Mouse (Mus musculus) midbrain, embryonic 16.5 days (tissue): ENCODE results near the gene AI837181. TPM values are rescaled to one million over a fixed set of nuclear protein-coding genes. Genes with fewer than 3 reads are reported as not detected.

ENCODE experiments used
- ATAC-seq: fragments of 200-750 bp; cut with Nextera tagmentation; 2 replicates; pipeline ENCODE4 v1.8.0; 2017; ENCODE audit warnings: moderate TSS enrichment
- H3K27ac ChIP-seq: fragments of 300-500 bp; sonication (generic); 2 replicates; pipeline ENCODE4 v1.5.1; 2014; ENCODE audit warnings: mild to moderate bottlenecking, low read length, mixed read lengths
- H3K27me3 ChIP-seq: fragments of 300-500 bp; sonication (generic); 2 replicates; pipeline ENCODE4 v1.6.1; 2014; ENCODE audit warnings: low read depth, low read length, mixed read lengths; ENCODE audit not compliant: control insufficient read depth, insufficient read depth
- H3K36me3 ChIP-seq: fragments of 300-500 bp; sonication (generic); 2 replicates; pipeline ENCODE4 v1.6.1; 2014; ENCODE audit warnings: mild to moderate bottlenecking, low read length, moderate library complexity, mixed read lengths; ENCODE audit not compliant: control insufficient read depth, insufficient read depth
- H3K4me1 ChIP-seq: fragments of 300-500 bp; sonication (generic); 2 replicates; pipeline ENCODE4 v1.6.1; 2014; ENCODE audit warnings: mild to moderate bottlenecking, low read length, mixed read lengths; ENCODE audit not compliant: control insufficient read depth, insufficient read depth
- H3K4me2 ChIP-seq: fragments of 300-500 bp; sonication (generic); 2 replicates; pipeline ENCODE4 v1.6.1; 2014; ENCODE audit warnings: mild to moderate bottlenecking, low read length, mixed read lengths
- H3K4me3 ChIP-seq: fragments of 300-500 bp; sonication (generic); 2 replicates; pipeline ENCODE4 v1.5.1; 2014; ENCODE audit warnings: low read depth, mild to moderate bottlenecking, low read length, moderate library complexity, mixed read lengths
- H3K9ac ChIP-seq: fragments of 300-500 bp; sonication (generic); 2 replicates; pipeline ENCODE4 v1.6.1; 2014; ENCODE audit warnings: low read depth, low read length, mixed read lengths
- H3K9me3 ChIP-seq: fragments of 300-500 bp; sonication (generic); replicated peaks from 2 replicates; pipeline ENCODE4 v1.6.1; 2014; ENCODE audit warnings: mild to moderate bottlenecking, low read length, mixed read lengths; ENCODE audit not compliant: control insufficient read depth, poor library complexity, severe bottlenecking
- WGBS: fragments of 180-500 bp; shearing (Covaris S2); extraction: QIAGEN DNeasy Blood & Tissue Kit; methylation state at CpG from one replicate; pipeline ENCODE4 v1.1.7; 2014; 5-methylcytosine and 5-hydroxymethylcytosine counted together
- polyA plus RNA-seq: library from polyadenylated mRNA; unstranded; fragments of >200 nt; fragmentation: Nextera tagmentation; extraction: Ambion mirVana; gene quantifications from 2 replicates; pipeline ENCODE4 v1.2.1, GENCODE M21; 2015

AI837181 gene
- polyA plus RNA-seq, 1 experiment from 2014 or later: 67.9 TPM

GRCm38 (mm10) chr19:5409068-5409467, 15.9 kb upstream of the AI837181 start:
- Histone ChIP-seq H3K4me2 (no peak overlapping the region), H3K36me3 (no peaks in the 10 kb centered on the region), H3K27ac (no peak overlapping the region), H3K4me3 (no peak overlapping the region), H3K4me1 (peaks cover 12% of the 10 kb centered on the region), H3K9ac (no peak overlapping the region), H3K27me3 (no peaks in the 10 kb centered on the region), H3K9me3 (no peaks in the 10 kb centered on the region)
- no peak for ATAC-seq
- WGBS: 83% methylated on average over 5 of the region's 5 CpGs

DNA sequence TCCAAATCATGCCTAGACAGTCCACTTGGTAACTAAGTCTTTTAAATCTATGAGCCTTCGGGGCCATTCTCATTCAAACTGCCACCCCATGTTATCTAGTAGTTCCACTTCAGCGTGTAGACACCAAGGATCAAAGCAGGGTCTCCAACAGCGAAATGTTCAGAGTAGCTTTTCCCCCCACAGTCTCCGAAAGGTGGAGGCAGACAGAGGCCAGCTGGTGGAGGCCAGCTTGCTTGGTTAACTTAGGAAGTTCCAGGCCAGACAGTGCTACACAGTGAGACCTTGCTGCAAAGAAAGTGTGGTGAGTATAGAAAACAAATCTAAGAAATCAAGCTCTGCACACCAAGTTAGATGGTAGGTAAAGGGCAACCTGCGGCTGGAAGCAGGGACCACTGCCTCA, 14.3 kb upstream of the AI837181 start:
- WGBS: 92% methylated on average over 5 of the region's 5 CpGs
- no peaks in the 10 kb centered on the region for H3K36me3 ChIP-seq
- no peak overlapping the region for H3K27ac ChIP-seq
- no peaks in the 10 kb centered on the region for H3K27me3 ChIP-seq
- H3K9me3 ChIP-seq: no peaks in the 10 kb centered on the region
- H3K4me2 ChIP-seq: no peak overlapping the region
- no peak for ATAC-seq
- peaks cover 12% of the 10 kb centered on the region for H3K4me1 ChIP-seq
- no peak overlapping the region for H3K4me3 ChIP-seq
- no peak overlapping the region for H3K9ac ChIP-seq

GRCm38 (mm10) chr19:5411961-5412360, 13.0 kb upstream of the AI837181 start:
- no peak for ATAC-seq
- Histone ChIP-seq H3K4me1 (peaks cover 9% of the 10 kb centered on the region), H3K27ac (no peak overlapping the region), H3K9me3 (no peaks in the 10 kb centered on the region), H3K9ac (no peak overlapping the region), H3K27me3 (no peaks in the 10 kb centered on the region), H3K36me3 (no peaks in the 10 kb centered on the region), H3K4me2 (no peak overlapping the region), H3K4me3 (no peak overlapping the region)
- 66% methylated on average over 5 of the region's 5 CpGs for WGBS

- Histone ChIP-seq H3K27ac (no peak overlapping the region), H3K4me3 (no peak overlapping the region), H3K36me3 (no peaks in the 10 kb centered on the region), H3K9ac (no peak overlapping the region), H3K9me3 (no peaks in the 10 kb centered on the region), H3K4me2 (no peak overlapping the region), H3K27me3 (no peaks in the 10 kb centered on the region), H3K4me1 (no peaks in the 10 kb centered on the region)
- no peak for ATAC-seq
- 71% methylated on average over 4 of the region's 4 CpGs for WGBS
These were observed 11.1 kb upstream of the AI837181 start for GRCm38 (mm10) chr19:5413840-5414239.

- Histone ChIP-seq H3K27me3 (no peaks in the 10 kb centered on the region), H3K4me1 (no peaks in the 10 kb centered on the region), H3K4me2 (no peak overlapping the region), H3K9ac (no peak overlapping the region), H3K27ac (no peak overlapping the region), H3K4me3 (no peak overlapping the region), H3K9me3 (no peaks in the 10 kb centered on the region), H3K36me3 (no peaks in the 10 kb centered on the region)
- ATAC-seq: no peak
- WGBS: 41% methylated on average over 2 of the region's 2 CpGs
These were observed 10.4 kb upstream of the AI837181 start for GRCm38 (mm10) chr19:5414534-5414957.

GRCm38 (mm10) chr19:5418750-5419466, 6.0 kb upstream of the AI837181 start:
- Histone ChIP-seq H3K27me3 (no peaks in the 10 kb centered on the region), H3K36me3 (peaks cover 7% of the 10 kb centered on the region; the same call in 1 of the 2 replicates), H3K9ac (no peak overlapping the region), H3K9me3 (no peaks in the 10 kb centered on the region), H3K27ac (no peak overlapping the region), H3K4me3 (no peak overlapping the region), H3K4me1 (peaks cover 16% of the 10 kb centered on the region), H3K4me2 (no peak overlapping the region)
- ATAC-seq: no peak
- WGBS: 97% methylated on average over 8 of the region's 8 CpGs

DNA sequence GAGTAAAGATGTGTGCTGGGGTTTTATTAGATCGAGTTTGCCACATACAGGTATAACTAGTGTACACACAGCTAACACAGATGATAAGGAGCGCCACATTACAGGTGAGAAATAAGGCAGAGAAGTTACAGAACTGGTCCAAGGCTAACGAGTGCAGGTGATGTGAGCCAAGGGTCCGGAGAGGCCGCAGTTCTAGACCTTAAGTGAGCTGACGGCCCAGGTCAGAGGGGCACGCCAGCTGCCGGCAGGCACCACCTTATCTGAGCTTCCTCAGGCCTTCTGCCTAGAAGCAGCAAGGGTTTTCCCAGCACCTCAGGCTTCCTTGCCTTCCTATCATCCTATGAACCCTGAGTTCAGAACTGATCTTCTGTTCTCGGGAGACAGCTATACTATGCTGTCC, 5.3 kb upstream of the AI837181 start:
- Histone ChIP-seq H3K9ac (no peak overlapping the region), H3K4me2 (no peak overlapping the region), H3K27me3 (no peaks in the 10 kb centered on the region), H3K4me1 (peaks cover 16% of the 10 kb centered on the region), H3K36me3 (peaks cover 7% of the 10 kb centered on the region; the same call in 1 of the 2 replicates), H3K9me3 (no peaks in the 10 kb centered on the region), H3K27ac (no peak overlapping the region), H3K4me3 (no peak overlapping the region)
- 90% methylated on average over 9 of the region's 9 CpGs for WGBS
- ATAC-seq: no peak

DNA sequence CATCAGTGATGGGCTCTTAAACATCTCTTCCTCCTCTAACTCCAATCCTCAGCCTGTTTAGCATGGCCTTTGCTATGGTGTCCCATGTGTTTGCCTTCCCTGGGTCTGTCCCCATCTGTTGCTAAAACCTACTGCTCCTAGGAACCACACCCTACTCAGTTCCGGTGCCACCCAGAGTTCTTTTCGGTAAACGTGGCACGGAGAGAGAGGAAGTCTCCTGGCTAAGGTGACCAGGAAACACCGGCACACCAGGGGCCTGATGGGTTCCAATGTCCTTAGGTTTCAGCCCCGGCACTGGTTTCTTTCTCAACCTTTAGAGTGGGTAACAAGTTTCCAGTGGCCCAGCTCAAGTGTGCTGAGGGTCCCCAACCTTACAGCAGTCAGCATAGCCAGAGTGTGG, 4.4 kb upstream of the AI837181 start:
- no peak for ATAC-seq
- 93% methylated on average over 6 of the region's 6 CpGs for WGBS
- peaks cover 18% of the 10 kb centered on the region for H3K4me1 ChIP-seq

DNA sequence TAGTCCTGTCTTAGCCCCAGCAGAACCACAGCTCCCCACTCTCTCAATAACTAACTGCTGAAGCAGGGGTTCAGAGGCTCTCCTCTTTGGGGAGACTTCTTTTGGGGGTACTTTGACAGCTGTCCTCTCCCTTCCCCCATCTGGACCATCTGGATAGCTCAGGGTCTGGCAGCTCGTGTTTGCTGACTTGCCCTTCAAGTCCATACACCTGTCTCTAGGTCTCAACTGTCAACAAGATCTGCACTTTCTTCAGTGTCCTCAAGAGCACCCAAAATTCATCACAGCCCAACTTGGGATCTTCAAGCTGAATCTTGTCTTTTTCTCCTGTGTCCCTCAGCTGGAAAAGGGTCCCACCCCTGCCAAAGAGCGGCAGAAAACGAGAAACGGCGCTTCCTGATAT, 3.2 kb upstream of the AI837181 start:
- peaks cover 30% of the 10 kb centered on the region for H3K4me1 ChIP-seq

More for the DNA sequence above, 4.4 kb upstream of the AI837181 start:
- Histone ChIP-seq H3K27ac (no peak overlapping the region), H3K36me3 (peaks cover 7% of the 10 kb centered on the region; the same call in 1 of the 2 replicates), H3K9me3 (no peaks in the 10 kb centered on the region), H3K4me3 (no peak overlapping the region), H3K9ac (no peak overlapping the region), H3K27me3 (no peaks in the 10 kb centered on the region), H3K4me2 (no peak overlapping the region)

More for the DNA sequence above, 3.2 kb upstream of the AI837181 start:
- Histone ChIP-seq H3K4me2 (no peak overlapping the region), H3K4me3 (no peak overlapping the region), H3K27me3 (no peaks in the 10 kb centered on the region), H3K9me3 (no peaks in the 10 kb centered on the region), H3K27ac (no peak overlapping the region), H3K9ac (no peak overlapping the region), H3K36me3 (peaks cover 7% of the 10 kb centered on the region; the same call in 1 of the 2 replicates)
- no peak for ATAC-seq
- 95% methylated on average over 5 of the region's 5 CpGs for WGBS
